ENCODE assay signal across 7 mouse cellular contexts in the genomic region with DNA sequence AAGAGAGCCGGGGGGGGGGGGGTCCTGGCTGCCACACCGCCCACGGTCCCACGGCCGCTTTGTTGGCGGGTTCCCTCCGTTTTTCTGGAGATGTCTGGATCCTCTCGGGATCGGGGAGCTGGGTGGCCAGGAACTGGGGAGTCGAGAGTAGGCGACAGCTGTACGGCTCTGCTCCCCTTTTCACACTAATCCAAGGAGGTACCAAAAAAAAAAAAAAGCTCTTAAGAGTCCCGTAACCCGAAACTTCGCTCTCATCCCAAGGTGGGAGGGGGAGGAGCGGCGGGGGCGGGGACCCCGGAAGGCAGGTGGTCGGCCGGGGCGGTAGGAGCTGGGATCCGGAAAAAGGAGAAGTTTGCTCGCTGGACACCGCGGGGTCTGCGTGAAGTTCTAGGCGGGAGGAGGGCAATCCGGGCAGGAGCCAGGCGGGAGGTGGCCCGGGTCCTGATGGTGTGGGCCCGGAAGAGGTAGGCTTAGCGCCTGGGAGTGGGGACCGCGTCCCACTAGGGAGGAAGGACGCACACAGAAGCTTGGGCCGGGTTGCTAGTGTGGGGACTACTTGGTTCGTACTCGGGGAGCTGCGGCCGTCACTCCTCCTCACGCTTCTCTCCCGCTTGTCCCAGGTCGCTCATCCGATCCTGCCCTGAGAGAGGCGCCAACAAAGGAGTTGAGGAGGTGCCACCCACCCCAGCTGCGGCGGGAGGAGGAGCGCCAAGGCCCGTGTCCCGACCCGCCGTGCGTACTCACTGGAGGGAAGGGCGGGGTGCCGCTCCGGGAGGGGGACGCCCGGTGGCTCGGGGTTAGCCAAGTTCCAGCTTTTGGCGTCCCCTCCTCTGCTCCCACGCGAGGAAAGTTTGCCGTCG. TPM values are rescaled to one million over a fixed set of nuclear protein-coding genes. Genes with fewer than 3 reads are reported as not detected.
A peak's percentile ranks its signal among the peaks of the same experiment; 100 is the strongest.
DNase-seq lines count a peak whose midpoint lies in the region; ATAC-seq and TF ChIP-seq lines count a peak whose summit lies in the region.

No protein-coding gene starts in this region.

- CTCF ChIA-PET in Patski (lab: Charles Lee) = interaction anchor here (1.2 to 1.5 kb wide), 2 partner anchors 59 to 611 kb away, joined by 3 to 5 read pairs; no protein-coding TSS in a partner anchor

- H3K27ac ChIP-seq in bone marrow, adult 2 months (ENCODE audit: control insufficient read depth, insufficient read depth, low read depth, low read length, poor library complexity) = no peak overlapping the region
- peak overlapping the region; percentile 57 for H3K27ac ChIP-seq in forebrain, embryonic 11.5 days (ENCODE audit: low read depth, low read length)
- H3K27ac ChIP-seq in testis, adult 2 months (ENCODE audit: control insufficient read depth, insufficient read depth, low read depth, low read length) = no peak overlapping the region

- POLR2A ChIA-PET in Patski (lab: Charles Lee) = interaction anchor here (0.7 to 1.0 kb wide), 6 partner anchors 8 to 620 kb away, joined by 3 to 4 read pairs (median 4); no protein-coding TSS in a partner anchor

- WGBS in bone marrow, adult 2 months = under 1% methylated on average over 65 of the region's 65 CpGs
- WGBS in forebrain, embryonic 11.5 days = under 1% methylated on average over 61 of the region's 65 CpGs

- peak; percentile 56 for ATAC-seq in Patski
- ATAC-seq in forebrain, embryonic 11.5 days (replicated peaks; ENCODE audit: low FRiP score) = peak; percentile 68
- ATAC-seq in megakaryocyte progenitor cell, adult 5-6 weeks (replicated peaks; ENCODE audit: poor library complexity) = peak; percentile 55

- no peaks in the 10 kb centered on the region for H3K4me1 ChIP-seq in bone marrow, adult 2 months (ENCODE audit: control insufficient read depth, insufficient read depth, low read length)
- H3K4me1 ChIP-seq in forebrain, embryonic 11.5 days (replicated peaks; ENCODE audit: control insufficient read depth, insufficient read depth, low read length) = peaks cover 4% of the 10 kb centered on the region; the same call in 1 of the 2 replicates
- peaks cover 13% of the 10 kb centered on the region for H3K4me1 ChIP-seq in testis, adult 2 months (ENCODE audit: control insufficient read depth, insufficient read depth, low read length)

- intact Hi-C loops in heart, postnatal 14 days (cut with DNase I) = no loop called here

- no peak for TF ChIP-seq POLR2A in bone marrow, adult 2 months (IDR thresholded peaks at IDR 0.05; ENCODE audit: borderline replicate concordance, control insufficient read depth, low read depth, low read length)
- TF ChIP-seq POLR2A in testis, adult 2 months (IDR thresholded peaks at IDR 0.05; ENCODE audit: control insufficient read depth, low read depth, low read length) = no peak

- H3K4me2 ChIP-seq in forebrain, embryonic 11.5 days (ENCODE audit: low read depth, low read length, severe bottlenecking) = peak overlapping the region; percentile 91

- DNase-seq in Patski (ENCODE audit: low read depth, low spot score) = no peak
- peak; percentile 84 for DNase-seq in forebrain, embryonic 11.5 days (ENCODE audit: low spot score)
- DNase-seq in heart, postnatal 14 days = peak; percentile 54 to 60
- DNase-seq in kidney, postnatal 36 days = peak; percentile 32 to 61

- peak overlapping the region; percentile 82 for H3K9ac ChIP-seq in forebrain, embryonic 11.5 days (ENCODE audit: low read length)

- H3K27me3 ChIP-seq in Patski = no peaks in the 10 kb centered on the region
- peaks cover 2% of the 10 kb centered on the region; the same call in 1 of the 2 replicates for H3K27me3 ChIP-seq in forebrain, embryonic 11.5 days (ENCODE audit: control insufficient read depth, insufficient read depth, low read length)
- H3K27me3 ChIP-seq in testis, adult 2 months (ENCODE audit: control insufficient read depth, insufficient read depth, low read length) = no peaks in the 10 kb centered on the region

- no peak for TF ChIP-seq CTCF in Patski (IDR thresholded peaks at IDR 0.05)
- no peak for TF ChIP-seq CTCF in bone marrow, adult 2 months (IDR thresholded peaks at IDR 0.05; ENCODE audit: control insufficient read depth, insufficient read depth, low read length)
- no peak for TF ChIP-seq CTCF in testis, adult 2 months (IDR thresholded peaks at IDR 0.05; ENCODE audit: control insufficient read depth, insufficient read depth, insufficient replicate concordance, low read depth, low read length)

- peak overlapping the region; percentile 15 for H3K4me3 ChIP-seq in bone marrow, adult 2 months (replicated peaks; ENCODE audit: control insufficient read depth, low read depth, low read length)
- peak overlapping the region; percentile 69 for H3K4me3 ChIP-seq in forebrain, embryonic 11.5 days (ENCODE audit: low read depth, low read length)
- H3K4me3 ChIP-seq in testis, adult 2 months (ENCODE audit: control insufficient read depth, low read depth, low read length) = peak overlapping the region; percentile 67

- H3K36me3 ChIP-seq in forebrain, embryonic 11.5 days (ENCODE audit: control insufficient read depth, insufficient read depth, low read length) = no peaks in the 10 kb centered on the region; the same call in 1 of the 2 replicates
- H3K36me3 ChIP-seq in testis, adult 2 months (ENCODE audit: control insufficient read depth, insufficient read depth, low read length) = no peaks in the 10 kb centered on the region

- in situ Hi-C loops in Patski (cut with MboI; ENCODE audit: low pct_unique_long_range_greater_than_20kb) = loop anchor here (10.0 kb wide), 1 partner anchor 622 kb away; a partner anchor contains a TSS

- no peaks in the 10 kb centered on the region for H3K9me3 ChIP-seq in forebrain, embryonic 11.5 days (ENCODE audit: control insufficient read depth, low read length)

RNA-seq across cellular contexts. Expression of a gene that starts 1.1 kb away (rescaled TPM):
- polyA plus RNA-seq in Patski (2021) = 34.5 TPM
- polyA plus RNA-seq in bone marrow, adult 2 months (2011; ENCODE audit: insufficient read depth, insufficient read length, low replicate concordance, missing spikeins) = 1.7 TPM in 1 of 2 replicates, not detected in the other
- 33.8 and 39.5 TPM in 2 replicates for polyA plus RNA-seq in forebrain, embryonic 11.5 days (2014; fragmentation: Nextera tagmentation; extraction: Ambion mirVana)
- total RNA-seq in heart, postnatal 14 days (2021) = 1 to 10 TPM; 2.7 to 4.2 TPM
- not detected in 2 replicates for total RNA-seq in megakaryocyte progenitor cell, adult 5-6 weeks (2015)
- total RNA-seq in megakaryocyte progenitor cell, adult 5-6 weeks (2017) = not detected in 2 replicates
- 0.23 and 0.75 TPM in 2 replicates for polyA plus RNA-seq in testis, adult 2 months (2012; rRNA removed)

Comparison
In these comparisons a context has a peak if more than half of its experiments do, and no peak if none do; other contexts are left out.
1. H3K4me3 ChIP-seq: peak in every context shown above with its lines; median percentile 69 in forebrain, embryonic 11.5 days; 67 in testis, adult 2 months; 15 in bone marrow, adult 2 months.
2. RNA of a gene that starts 1.1 kb away (polyA plus RNA-seq): 34.5 TPM in Patski (single experiment) and 33.8 to 39.5 TPM in forebrain, embryonic 11.5 days; 0.23 to 0.75 TPM in testis, adult 2 months and 1.7 TPM in bone marrow, adult 2 months; every median in the first group is over 10 times any median in the second.
3. Peak in every context shown above with its lines, with median percentiles within 50 percentile points of each other: ATAC-seq.